Mouse (Mus musculus): Measurements from ENCODE around the gene Hspbp1.
A peak's percentile ranks its signal among the peaks of the same experiment; 100 is the strongest.

Hspbp1 gene

DNA sequence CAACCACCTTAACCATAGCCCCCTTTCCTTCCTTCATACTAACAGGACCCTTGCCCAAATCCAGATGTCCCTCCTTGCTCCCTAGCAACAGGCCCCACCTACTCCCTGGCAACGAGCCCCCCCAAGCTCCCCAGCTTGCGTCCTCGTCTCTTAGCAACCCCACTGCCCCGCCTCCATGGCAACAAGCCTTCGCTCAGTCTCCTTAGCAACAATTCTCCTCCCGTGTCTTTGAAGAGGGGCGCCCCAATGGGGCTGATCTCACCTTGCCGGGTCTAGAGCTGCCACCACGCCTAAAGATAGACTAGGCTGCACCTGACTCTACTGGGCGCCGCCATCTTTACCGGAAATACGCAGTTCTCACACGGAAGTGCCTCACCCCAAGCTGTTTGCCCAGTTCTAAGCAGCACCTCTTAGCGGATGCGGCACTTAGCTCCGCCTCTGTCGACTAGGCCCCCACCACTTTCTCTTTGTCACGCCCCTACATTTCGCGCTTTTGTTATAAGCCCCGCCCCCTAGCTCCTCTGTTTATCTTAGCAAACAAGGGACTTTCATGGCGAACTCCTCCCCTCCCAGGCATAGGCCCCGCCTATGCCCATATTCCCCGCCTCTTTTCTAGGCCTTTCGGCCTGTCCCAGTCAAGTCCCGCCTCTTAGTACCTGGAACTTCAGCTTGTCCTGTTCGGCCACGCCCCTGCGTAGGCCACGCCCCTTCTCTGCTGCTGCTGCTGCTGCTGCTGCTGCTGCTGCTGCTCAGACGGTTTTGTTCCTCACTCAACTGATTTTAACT lies at the start of gene Hspbp1:
Gene Hspbp1, minus strand, starts transcription at position 437 of the 786 bp plus-strand sequence.
- peak; percentile 96 to 98 for DNase-seq (ENCODE audit: low spot score in 2 of 2)

DNA sequence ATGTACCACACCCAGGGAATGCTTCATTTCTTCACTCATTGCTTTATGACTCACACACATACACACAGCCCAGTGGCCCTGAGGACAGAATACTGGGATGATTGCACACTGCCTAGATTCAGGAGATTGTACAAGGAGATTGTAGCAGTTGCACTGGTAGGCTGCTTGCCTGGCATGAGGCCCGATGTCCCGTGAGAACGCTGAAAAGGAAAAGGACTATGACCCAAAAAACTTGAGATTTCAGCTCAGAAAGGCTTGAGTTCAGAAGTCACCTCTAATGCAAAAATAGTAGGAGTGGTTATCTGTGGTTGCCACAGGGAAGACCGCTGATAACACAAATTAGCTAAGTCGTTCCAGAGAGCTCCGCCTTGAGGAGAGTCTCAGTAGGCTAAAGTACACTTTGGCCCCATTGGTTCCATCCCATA lies 48.1 kb upstream of the Hspbp1 start:
- DNase-seq (ENCODE audit: low spot score in 2 of 2): no peak

DNA sequence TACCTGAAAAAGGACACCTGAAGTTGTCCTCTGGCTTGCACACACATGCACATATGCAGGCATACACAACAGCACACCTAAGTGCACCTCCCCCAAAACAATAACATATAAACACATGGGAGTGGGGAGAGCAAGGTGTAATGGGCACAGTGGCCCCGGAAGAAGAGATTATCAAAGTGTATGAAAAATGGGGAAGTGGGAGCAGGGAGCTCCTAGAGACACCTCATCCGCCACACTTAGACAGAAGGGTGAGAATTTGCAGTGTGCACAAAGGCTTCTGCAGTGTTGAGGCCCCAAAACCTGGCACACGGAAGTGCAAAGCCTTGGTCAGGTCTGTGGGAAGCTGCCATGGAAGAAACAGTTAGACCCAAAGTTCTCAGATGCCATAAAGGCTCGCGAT lies 46.2 kb upstream of the Hspbp1 start:
- no peak for DNase-seq (ENCODE audit: low spot score in 2 of 2)

DNA sequence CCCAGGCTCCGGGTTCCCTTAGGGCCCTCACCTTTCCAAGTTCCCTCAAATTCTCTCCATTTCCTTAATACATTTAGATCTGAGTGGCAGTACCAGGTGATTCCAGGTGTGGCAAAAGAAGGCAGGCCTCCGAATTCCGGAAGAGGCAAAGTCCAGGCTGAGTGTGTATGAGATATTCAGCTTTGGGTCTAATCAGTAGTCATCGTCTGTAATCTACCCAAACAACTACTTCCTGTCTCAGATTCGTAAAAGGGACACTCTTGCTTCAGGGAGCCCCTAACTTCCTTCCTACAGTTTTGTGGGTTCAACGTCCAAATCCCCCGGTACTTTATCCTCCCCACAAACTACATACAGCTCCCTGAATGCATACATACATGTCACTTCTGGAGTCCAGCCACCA lies 40.3 kb upstream of the Hspbp1 start, which contains the start of gene Tmem150b:
Gene Tmem150b, minus strand, starts transcription at position 81 of the 400 bp plus-strand sequence.
- no peak for DNase-seq (ENCODE audit: low spot score in 2 of 2)

DNA sequence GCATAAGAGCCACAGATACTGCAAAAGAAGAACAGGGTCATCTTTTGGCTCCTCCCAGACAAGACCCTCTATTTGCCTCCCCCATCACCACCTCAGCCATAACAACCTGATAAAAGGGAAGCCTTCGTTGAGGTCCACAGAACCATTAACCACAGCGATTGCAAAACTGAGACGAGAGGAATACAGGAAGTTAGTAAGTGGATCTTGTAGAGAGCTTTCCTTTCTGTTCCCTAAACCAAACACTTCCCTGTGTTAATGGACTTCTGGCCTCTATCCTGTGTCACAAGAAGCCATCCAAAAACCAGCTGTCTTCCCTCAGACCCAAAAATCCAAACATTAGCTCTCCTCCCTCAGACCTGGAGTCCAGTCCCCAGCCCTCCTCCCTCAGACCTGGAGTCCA lies 39.5 kb upstream of the Hspbp1 start:
- DNase-seq (ENCODE audit: low spot score in 2 of 2): peak in 1 of 2 experiments; percentile 27

DNA sequence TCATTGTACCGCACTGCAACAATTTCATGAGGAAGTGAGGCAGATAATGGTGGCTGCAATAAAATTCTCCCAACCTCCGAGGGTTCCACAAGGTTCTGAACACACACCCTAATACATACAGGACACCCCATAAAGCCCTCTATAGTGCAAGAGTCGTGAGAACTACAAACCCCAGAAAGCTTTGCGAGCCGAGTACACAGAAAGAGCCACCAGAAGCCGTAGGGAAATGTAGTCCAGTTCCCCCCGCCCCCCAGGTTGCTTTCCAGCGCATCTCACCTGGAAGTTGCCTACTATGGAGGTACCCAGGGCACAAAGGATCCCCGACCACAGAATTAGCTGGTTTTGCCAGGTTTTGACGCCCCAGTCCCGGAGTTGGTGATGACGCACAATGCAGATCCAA lies 38.6 kb upstream of the Hspbp1 start:
- peak; percentile 36 to 54 for DNase-seq (ENCODE audit: low spot score in 2 of 2)

DNA sequence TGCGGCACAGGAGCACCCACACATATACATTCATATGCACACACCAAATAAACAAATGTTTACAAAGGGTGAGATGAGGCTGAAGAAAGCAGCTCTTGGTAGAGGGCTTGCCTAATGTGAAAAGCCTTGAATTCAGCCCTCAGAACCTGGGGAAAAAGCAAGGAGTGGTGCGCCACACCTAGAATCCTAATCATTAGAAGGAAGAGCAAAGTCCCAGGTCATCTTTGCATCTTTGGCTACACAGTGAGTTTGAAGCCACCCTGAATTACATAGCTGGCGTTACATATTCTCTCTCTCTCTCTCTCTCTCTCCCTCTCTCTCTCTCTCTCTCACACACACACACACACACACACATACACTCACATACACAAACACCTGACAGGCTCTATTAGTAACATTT lies 34.4 kb upstream of the Hspbp1 start:
- no peak for DNase-seq (ENCODE audit: low spot score in 2 of 2)

DNA sequence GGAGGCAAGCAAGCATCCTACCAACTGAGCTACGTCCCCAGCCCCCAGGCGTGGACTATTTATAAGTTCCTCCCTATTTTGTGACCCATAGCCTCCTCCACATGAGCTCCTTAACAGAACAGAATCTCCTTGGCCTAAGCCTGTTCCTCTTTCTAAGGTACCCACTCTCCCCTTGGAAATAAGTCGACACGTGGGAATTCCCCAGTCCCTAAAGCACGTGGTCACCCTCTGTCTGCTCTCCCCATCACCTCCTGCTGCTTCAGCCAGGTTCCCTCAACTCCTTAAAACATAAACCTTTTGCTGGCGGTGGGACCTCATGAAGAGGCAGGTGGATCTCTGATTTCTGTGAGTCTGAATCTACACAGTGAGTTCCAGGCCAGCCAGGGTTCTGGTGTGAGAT lies 32.1 kb upstream of the Hspbp1 start:
- DNase-seq (ENCODE audit: low spot score in 2 of 2): no peak

DNA sequence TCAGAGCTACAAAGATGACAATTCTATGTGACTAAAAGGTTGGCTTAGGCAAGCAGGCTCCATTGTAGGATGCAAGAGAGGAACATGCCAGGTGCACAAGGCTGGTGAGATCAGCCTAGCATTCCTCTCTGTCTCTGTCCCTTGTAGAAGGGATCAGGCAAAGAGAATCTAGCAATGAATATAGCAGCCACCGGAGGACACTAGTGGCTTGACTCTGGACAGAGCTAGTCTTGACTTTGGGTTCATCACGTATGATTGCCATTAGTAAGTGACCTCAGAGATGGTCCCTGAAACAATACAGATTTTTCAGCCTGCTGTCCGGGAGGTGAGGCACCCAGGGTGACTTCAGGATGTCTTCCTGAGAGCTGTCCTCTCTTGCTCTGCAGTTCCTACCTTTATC lies 27.7 kb upstream of the Hspbp1 start:
- no peak for DNase-seq (ENCODE audit: low spot score in 2 of 2)

DNA sequence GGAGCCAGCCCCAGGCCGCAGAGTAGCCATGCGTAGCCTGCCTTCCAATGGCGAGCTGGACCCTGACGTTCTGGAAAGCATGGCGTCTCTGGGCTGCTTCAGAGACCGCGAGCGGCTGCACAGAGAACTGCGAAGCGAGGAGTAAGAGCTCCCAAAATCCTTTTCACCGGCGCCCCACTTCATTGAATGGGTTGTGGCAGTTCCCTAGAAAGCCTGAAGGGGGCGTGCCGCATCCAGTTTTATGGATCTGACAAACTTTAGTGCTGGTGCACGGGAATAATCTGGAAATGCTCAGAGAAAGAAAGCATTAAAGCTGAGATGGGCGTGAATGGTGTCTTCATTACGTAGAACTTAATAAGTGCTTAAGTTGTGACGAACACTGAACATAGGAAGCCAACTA lies 20.2 kb upstream of the Hspbp1 start:
- peak in 1 of 2 experiments; percentile 20 for DNase-seq (ENCODE audit: low spot score in 2 of 2)

DNA sequence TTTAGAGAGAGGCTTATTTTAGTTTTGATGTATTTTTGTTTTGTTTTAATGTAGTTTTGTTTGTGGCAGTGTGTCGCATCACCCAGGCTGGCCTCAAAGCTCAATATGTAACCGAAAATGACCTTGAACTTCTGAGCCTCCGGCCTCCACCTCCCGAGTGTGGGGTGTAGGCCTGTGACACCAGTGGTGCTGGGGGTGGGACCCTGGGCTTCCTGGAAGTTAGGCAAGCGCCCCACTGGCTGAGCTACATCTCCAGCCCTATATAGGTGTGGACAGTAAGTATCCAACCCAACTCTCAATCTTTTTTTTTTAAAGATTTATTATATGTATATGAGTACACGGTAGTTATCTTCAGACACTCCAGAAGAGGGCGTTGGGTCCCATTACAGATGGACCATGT lies 18.3 kb upstream of the Hspbp1 start:
- no peak for DNase-seq (ENCODE audit: low spot score in 2 of 2)

DNA sequence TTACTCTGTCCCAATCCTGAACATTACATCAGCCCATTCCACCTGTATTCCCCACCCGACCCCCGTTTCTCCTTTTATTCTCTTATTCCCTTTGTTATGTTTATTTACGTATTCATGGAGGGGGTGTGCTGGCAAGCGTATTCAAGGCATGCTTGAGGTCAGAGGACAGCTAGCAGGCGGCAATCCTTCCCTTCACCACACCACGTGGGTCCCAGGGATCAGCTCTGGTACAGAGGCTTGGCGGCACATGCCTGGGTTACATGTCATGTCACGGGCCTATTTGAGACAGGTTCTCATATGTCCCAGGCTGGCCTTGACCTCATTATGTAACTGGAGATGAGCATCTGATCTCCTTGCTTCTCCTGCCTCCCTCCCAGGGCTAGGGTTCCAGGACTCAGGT lies 17.5 kb upstream of the Hspbp1 start:
- no peak for DNase-seq (ENCODE audit: low spot score in 2 of 2)

DNA sequence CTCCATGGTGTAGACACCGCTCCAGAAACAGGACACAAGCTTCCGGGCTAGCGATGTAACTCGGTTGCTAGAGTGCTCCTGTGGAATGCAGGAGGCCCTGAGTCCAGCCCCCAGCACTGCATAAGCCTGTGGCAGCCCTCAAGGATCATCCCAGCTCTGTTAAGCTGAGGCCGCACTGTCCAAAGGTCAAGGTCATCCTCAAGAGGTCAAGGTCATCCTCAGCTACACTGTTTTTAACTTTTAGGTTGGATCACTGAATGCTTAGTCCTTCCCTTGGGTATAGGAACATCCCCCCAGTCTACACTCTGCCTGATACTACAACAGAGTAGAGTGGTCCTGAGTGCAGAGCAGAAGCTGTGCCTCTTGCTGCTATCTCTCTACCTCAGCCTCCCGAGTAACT lies 8.1 kb upstream of the Hspbp1 start:
- DNase-seq (ENCODE audit: low spot score in 2 of 2): no peak

DNA sequence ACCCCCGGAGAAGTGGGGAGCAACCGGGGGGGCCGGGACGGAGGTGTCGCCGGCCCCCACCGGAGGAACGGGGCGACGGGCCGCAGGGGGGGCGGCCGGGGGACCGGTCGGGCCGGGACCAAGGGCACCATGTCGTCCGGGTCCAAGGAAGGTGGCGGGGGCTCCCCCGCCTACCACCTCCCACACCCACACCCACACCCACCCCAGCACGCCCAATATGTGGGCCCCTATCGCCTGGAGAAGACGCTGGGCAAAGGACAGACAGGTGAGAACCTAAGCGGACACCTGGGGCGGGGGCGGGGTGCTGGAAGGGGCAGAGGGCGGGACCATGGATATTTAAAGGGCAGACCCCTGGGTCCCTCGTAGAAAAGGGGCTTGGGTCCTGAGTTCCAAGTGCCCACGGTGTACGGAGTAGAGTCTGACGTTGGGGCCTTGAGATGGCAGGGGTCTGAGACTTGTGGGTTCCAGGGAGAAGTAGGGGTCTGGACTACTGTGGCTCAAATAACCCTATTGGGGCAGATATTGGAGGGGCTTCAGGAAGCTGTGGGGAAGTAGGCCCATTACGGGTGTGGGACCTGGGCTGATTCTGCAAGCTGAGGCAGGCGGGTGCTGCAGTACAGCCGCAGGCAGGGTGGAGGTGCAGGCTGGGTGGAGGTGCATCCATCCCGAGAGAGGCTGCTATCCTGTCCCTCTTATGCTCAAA lies 6.2 kb upstream of the Hspbp1 start:
- DNase-seq (ENCODE audit: low spot score in 2 of 2): no peak

DNA sequence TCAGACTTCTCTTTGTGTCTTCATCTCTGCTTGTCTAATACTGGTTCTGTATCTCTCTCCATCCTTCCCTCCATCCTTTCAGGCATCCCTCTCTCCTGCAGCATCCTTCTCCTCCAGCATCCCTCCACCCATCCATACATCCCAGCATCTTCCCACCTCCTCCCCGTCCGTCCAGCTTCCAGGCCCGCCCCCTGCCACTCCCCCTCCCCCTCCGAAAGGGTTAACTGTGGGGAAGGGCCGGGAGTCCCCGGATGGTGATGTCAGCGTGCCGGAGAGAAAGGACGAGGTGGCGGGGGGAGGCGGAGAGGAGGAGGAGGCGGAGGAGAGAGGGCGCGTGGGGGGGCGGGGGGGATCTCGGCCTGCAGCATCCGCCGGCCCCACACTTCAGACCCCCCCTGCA lies 5.5 kb upstream of the Hspbp1 start, which contains the start of gene Brsk1:
Gene Brsk1, plus strand, starts transcription at position 218 of the 400 bp plus-strand sequence.
- no peak for DNase-seq (ENCODE audit: low spot score in 2 of 2)

DNA sequence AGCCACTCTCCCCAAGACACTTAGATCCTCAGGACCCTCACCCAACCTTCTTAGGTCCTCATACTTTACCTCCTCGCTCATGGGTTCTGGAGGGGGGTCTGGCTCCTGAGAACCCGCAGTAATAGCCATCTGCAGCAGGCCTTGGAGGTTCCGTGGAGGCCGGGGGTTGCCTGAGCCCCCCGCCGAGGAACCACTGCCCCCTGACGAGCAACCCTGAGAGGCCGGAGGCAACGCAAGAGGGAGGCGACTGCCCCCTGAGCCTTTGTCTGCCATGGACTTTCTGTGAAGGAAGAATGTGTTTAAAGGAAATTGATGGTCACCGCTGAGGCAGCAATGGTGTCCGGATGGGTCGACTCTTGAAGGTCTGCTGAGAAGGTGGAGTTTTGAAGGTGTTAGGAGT lies 665 bp downstream of the Hspbp1 start:
- no peak for DNase-seq (ENCODE audit: low spot score in 2 of 2)

DNA sequence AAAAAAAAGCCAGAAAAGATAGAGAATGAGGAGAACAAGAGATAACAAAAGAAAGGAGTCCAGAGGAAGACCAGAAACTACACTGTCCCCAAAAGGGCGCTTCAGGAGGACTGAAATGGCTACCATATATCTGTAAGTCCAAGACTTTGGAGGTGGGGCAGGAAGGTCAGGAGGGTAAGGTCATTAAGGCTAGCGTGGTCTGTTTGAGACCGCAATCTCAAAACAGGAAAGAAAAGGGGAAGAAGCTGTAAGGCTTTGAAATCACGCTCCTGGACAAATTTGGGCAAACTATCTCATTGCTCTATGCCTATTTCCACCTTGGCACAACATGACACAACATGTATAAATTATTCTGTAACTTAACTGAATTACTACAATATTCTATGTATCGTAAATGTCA lies 1.6 kb downstream of the Hspbp1 start:
- no peak for DNase-seq (ENCODE audit: low spot score in 2 of 2)

DNA sequence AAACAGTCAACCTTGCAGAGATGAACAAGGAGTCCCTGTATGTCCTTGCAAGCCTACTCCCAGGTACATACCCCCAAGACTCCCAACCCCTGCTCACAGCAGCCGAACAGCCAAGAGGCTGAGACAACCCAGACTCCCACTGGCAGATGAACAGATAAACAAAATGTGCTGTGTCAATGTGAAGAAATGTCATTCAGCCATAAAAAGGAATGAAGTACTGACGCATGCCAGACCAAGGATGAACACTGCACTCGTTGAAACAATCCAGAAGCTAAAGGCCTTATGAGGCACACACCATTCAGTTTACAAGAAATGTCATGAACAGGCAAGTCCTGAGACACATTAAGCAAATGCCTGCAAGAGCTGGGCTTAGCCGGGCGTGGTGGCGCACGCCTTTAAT lies 9.7 kb downstream of the Hspbp1 start:
- no peak for DNase-seq (ENCODE audit: low spot score in 2 of 2)

DNA sequence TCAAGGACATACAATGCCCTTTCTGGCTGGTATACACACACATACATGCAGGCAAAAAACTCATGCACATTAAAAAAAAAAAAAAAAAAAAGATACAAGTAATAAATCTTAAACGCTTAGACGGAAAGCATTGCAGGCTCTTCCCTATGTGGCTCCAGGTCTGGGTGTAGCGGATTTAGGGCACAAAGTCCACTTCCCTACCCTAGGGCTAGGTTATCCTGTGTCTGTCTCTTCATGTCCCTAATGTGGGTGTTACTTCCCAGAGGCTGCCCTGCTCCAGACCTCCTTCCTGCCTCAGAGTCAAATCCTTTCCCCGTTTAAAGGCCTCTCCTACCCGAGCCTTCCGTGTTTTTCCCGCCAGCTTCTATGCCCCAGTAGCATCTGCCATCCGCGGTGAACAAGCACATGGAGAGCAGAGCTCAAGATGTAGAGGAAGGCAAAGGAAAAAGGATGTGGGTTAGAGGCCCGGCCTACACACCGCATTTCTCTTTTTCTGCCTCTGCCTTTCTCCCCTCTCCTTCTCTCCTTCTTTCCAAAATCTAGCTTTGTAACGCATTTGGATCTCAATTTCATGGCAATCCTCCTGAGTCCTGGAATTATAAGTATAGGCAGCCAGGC lies 10.6 kb downstream of the Hspbp1 start:
- no peak for DNase-seq (ENCODE audit: low spot score in 2 of 2)

DNA sequence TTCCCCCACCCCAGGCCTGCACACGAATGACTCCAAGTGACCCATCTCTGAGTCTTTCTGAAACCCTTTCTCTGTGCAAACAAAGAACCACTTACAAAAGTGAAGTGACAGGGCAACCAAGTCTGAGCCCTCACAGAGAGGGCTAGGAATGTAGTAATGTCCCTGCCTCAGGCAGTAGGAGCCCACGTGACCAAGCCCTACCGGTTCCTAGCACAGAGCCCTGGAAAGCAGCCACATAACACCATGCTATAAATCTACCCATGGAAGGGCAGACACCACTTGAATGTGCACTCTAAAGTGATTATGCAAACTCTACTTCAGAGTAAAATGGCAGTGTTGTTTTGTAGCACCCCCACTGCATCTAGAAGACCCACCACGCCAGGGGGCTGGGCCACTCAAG lies 12.9 kb downstream of the Hspbp1 start:
- DNase-seq (ENCODE audit: low spot score in 2 of 2): no peak

DNA sequence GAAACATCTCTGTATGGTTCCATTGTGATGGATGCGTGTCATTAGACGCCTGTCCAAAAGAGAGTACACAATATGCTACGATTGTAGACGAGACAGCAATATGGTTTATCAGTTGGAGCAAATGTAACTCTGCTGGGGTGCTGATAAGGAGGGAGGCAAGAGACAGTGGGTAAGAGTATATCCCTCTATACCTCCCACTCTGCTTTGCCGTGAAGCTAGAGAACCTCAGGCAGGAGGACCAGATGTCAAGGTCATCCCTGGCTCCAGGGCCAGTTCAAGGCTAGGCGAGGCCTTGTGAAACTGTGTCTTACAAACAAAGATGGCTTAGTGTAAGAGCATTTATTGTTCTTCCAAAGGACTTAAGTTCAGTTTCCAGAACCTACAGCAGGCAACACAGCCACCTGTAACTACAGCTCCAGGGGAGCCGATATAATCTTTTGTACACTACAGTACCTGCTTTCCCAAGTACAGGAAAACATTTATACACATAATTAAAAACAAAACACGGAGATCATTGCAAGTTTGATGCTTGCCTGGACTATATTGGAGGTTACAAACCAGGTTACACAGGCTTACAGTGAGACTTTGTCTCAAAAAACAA lies 14.1 kb downstream of the Hspbp1 start:
- DNase-seq (ENCODE audit: low spot score in 2 of 2): peak; percentile 28 to 49

DNA sequence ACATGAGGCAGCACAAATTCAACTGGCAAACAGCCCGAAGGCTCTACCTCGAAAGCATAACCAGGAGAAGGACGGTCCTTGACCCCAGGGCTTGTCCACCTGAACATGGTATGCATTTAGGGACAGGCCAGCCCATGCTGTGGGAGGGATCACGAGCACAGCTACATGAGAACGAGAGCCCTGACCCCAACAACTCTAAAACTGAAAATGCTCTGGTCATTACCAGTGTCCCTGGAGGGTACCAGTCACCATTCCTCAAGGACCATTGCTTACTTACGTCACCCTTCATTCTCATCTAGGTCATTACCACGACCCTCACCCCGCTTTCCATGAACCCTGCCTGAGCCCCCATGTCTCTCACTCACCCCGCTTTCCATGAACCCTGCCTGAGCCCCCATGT lies 15.7 kb downstream of the Hspbp1 start:
- no peak for DNase-seq (ENCODE audit: low spot score in 2 of 2)

Data from spleen, postnatal 36 days (tissue).